ENCODE assay signal across 1 mouse cellular context in the genomic region with DNA sequence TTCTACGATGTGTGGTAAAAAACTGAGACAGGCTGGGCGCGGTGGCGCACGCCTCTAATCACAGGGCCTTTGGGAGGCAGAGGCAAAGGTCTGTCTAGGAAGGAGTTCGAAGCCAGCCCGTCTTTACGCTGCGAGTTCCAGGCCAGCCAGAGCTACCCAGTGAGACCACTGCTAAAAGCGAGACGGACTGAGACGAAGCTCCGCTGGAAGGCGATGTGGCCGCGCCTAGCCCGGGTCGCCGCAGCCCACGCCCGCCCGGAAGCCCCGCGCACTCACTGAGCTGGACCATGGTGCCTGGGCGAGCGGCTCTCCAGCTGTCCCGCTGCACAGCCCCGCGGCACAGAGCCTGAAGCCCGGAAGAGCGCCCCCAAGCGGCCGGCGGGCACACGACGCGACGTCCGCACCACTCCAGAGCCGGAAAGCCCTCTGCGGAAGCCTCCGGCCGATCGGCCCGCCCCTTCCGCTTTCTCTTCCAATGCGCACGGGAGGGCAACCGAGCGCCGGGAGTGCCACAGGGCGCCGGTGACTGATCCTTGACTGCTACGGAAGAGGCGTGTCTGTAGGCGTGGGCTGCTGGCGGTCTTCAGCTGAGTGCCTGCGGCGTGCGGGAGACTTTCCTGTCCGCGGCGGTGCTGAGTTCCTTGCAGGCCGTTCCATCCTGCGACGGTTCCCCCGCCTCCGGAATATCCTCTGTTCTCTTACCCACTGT.
TF ChIP-seq lines count a peak whose summit lies in the region.

Mrps16 (minus strand) TSS at position 430 of the 709 bp plus-strand sequence.

TF ChIP-seq in CH12.LX, 34 proteins besides CTCF, POLR2A, EP300 and RAD21 (continued from another document):
- TF ChIP-seq HCFC1 (IDR thresholded peaks at IDR 0.05; ENCODE audit: low read depth, low read length) (peak; percentile 84), UBTF (IDR thresholded peaks at IDR 0.05; ENCODE audit: low read depth, low read length) (no peak), IRF4 (IDR thresholded peaks at IDR 0.05; ENCODE audit: low read depth, low read length) (peak; percentile 63; the same call in 1 of the 2 replicates), PAX5 (IDR thresholded peaks at IDR 0.05; ENCODE audit: low read length) (no peak), E2F4 (IDR thresholded peaks at IDR 0.05; ENCODE audit: insufficient replicate concordance, low read depth, low read length) (no peak), MYC (IDR thresholded peaks at IDR 0.05; ENCODE audit: low read depth, low read length) (peak; percentile 71), MEF2A (IDR thresholded peaks at IDR 0.05; ENCODE audit: borderline replicate concordance, low read depth, low read length) (no peak), BHLHE40 (IDR thresholded peaks at IDR 0.05; ENCODE audit: low read depth, low read length) (peak; percentile 63; the same call in 1 of the 2 replicates), ZNF384 (IDR thresholded peaks at IDR 0.05; ENCODE audit: low read depth, low read length) (no peak), ELF1 (IDR thresholded peaks at IDR 0.05; ENCODE audit: low read depth, low read length) (peak; percentile 95), RCOR1 (conservative IDR thresholded peaks at IDR 0.05; ENCODE audit: low read depth, low read length) (no peak), JUND (conservative IDR thresholded peaks at IDR 0.05; ENCODE audit: low read depth, low read length) (no peak), MXI1 (IDR thresholded peaks at IDR 0.05; ENCODE audit: low read depth, low read length) (peak; percentile 96), ZC3H11A (IDR thresholded peaks at IDR 0.05; ENCODE audit: low read depth, low read length) (no peak), ZKSCAN1 (IDR thresholded peaks at IDR 0.05; ENCODE audit: borderline replicate concordance, low read depth, low read length) (no peak), SIN3A (IDR thresholded peaks at IDR 0.05; ENCODE audit: low read length) (peak; percentile 92), SMC3 (IDR thresholded peaks at IDR 0.05; ENCODE audit: low read depth, low read length) (peak; percentile 34), JUN (IDR thresholded peaks at IDR 0.05; ENCODE audit: insufficient read depth, low read depth, low read length) (no peak), MAX (IDR thresholded peaks at IDR 0.05; ENCODE audit: low read length) (peak; percentile 73), ZMIZ1 (IDR thresholded peaks at IDR 0.05; ENCODE audit: low read depth, low read length) (peak; percentile 93; the same call in 1 of the 2 replicates), NRF1 (IDR thresholded peaks at IDR 0.05; ENCODE audit: low read depth, low read length) (peak; percentile 67), GABPA (IDR thresholded peaks at IDR 0.05; ENCODE audit: insufficient replicate concordance, low read depth, low read length) (no peak), USF1 (IDR thresholded peaks at IDR 0.05; ENCODE audit: low read depth, low read length) (no peak)
